Mouse (Mus musculus) megakaryocyte, embryonic 14.5 days (primary cell): ENCODE measurements at regions not wholly inside any gene's neighbourhood (a gene's known extent, or its start where the extent isn't known, plus 50 kb on each side); places are given as distances from the start of the nearest gene placed in this dataset.

ENCODE experiments used
- FLI1 ChIP-seq: IDR thresholded peaks from 2 replicates; pipeline ENCODE4 v1.6.1; 2012; ENCODE audit warnings: low read length, inconsistent platforms, mixed read lengths
- GATA1 ChIP-seq: IDR thresholded peaks from 3 replicates; pipeline ENCODE4 v1.6.1; 2012; ENCODE audit warnings: mixed read lengths, low read length, inconsistent platforms, borderline replicate concordance

- no peak for TF ChIP-seq GATA1
- no peak for TF ChIP-seq FLI1
These were observed 304.5 kb downstream of the Gm826 start for GRCm38 (mm10) chr2:160029432-160029831.
